Mouse (Mus musculus) left cerebral cortex, postnatal 25 days (tissue): ENCODE data around the gene Nudt6. TPM values are rescaled to one million over a fixed set of nuclear protein-coding genes. Genes with fewer than 3 reads are reported as not detected.
A peak's percentile ranks its signal among the peaks of the same experiment; 100 is the strongest.

ENCODE experiments used
- DNase-seq, 2 experiments: peaks; one replicate each; pipeline ENCODE4 v3.0.0; 2022; ENCODE audit warnings: low spot score in 2 of 2, mixed read lengths in 1 of 2
- intact Hi-C: fragments of 180-260 bp; cut with DNase I; formaldehyde crosslinking; loops from one replicate; pipeline ENCODE4 v1.15.1; 2025
- total RNA-seq, 2 experiments: library from RNA; stranded (reverse); gene quantifications; 2 replicates each; pipeline ENCODE4 v1.2.3; 2021

Nudt6 gene
- total RNA-seq, 2 experiments from 2014 or later = 5.0 to 7.0 TPM

DNA sequence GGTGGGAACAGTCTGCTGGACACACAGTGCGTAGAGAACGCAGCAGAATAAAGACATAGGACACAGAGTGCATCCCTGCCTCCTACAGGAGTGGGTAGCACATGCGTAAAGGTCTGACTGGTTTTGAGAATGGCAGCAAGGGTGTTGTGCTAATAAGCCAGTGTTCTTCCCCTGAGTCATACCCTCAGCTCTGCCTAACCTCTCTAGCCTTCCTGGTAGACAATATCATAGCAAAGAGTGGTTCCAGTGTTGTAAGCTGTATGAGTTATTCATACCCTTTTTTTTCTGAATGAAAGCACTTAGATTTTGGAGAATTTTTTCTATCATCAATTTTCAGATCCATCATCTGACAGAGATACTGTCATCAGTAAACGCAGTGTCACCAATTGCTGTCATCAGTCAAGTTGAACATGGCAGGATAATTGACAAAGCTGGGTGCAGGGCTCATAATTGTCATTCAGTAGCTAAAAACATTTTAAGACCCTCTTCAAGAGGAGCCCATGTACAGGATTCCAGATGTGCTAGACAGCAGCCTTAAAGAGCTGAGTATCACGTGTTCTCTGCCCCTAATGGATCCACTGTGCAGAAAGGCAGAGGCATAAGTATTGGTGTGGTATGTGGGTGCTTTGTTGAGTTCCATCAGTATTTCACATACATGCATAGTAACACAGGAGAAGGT is 22.9 kb downstream of the Nudt6 start:
- no peak for DNase-seq
- intact Hi-C loops = no loop called here

DNA sequence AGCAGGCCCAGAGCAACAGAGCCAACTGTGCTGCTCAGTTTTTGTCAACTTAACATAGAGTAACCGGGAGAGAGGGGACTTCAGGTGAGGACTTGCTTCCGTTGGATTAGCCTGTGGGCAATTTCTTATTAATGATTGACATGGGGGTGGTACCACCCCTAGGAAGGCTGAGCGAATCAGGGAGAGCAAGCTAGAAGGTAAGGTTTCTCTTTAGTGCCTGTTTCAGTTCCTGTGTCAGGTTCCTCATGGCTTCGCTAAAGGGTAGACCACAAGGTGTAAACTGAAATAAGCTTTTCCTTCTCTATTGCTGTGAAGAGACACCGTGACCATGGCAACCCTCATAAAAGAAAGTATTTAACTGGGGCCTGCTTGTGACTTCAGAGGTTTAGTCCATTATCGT is 32.7 kb downstream of the Nudt6 start:
- no peak for DNase-seq
- intact Hi-C loops = no loop called here

DNA sequence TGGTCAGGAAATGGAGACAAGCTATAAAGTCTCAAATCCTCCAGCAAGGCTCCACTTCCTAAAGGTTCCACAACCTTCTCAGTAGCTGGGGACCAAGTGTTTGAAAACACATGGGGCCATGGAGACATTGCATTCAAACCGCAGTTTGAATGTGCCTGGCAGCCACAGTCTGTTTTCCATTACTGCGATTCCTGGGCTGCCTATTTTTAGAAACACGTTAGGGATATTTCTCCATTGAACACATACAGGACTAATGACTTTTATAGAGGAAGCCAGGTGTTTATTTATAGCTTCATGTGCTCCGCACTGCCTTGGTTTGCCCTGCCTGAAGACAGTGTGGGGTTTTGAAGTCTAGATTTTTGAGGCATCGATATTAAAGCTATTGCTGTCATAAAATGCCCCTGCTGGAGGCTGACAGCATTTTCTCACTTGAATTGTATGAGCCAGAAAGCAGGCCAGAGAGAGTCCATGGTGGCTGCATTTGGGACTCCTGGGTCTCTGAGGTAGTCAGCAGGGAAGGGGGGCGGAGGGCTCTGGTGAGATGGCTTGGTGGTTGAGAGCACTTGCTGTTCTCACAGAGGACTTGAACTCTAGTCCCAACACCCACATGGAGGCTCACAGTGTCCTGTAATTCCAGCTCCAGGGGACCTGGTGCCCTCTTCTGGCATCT is 36.8 kb downstream of the Nudt6 start:
- intact Hi-C loops = no loop called here
- DNase-seq = no peak

DNA sequence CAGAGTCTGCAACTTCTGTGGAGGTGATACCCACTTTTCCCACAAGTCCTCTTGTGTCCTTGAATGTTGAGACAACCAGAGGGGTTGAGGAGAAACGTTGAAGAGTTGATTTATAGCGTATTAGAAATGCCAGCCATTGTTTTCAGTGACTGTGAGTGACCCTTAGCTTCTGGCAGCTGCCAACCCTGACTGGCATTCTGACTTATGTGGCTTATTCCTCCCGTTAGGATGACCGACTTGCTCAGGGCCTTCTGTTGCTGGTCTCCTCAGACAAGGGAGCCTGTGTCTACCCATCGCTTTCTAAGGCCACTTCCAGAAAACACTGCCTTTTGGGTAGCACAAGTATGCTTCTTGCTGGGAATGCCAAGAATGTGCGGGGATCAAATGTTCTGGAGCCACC is 38.6 kb downstream of the Nudt6 start:
- DNase-seq = no peak
- intact Hi-C loops = no loop called here

DNA sequence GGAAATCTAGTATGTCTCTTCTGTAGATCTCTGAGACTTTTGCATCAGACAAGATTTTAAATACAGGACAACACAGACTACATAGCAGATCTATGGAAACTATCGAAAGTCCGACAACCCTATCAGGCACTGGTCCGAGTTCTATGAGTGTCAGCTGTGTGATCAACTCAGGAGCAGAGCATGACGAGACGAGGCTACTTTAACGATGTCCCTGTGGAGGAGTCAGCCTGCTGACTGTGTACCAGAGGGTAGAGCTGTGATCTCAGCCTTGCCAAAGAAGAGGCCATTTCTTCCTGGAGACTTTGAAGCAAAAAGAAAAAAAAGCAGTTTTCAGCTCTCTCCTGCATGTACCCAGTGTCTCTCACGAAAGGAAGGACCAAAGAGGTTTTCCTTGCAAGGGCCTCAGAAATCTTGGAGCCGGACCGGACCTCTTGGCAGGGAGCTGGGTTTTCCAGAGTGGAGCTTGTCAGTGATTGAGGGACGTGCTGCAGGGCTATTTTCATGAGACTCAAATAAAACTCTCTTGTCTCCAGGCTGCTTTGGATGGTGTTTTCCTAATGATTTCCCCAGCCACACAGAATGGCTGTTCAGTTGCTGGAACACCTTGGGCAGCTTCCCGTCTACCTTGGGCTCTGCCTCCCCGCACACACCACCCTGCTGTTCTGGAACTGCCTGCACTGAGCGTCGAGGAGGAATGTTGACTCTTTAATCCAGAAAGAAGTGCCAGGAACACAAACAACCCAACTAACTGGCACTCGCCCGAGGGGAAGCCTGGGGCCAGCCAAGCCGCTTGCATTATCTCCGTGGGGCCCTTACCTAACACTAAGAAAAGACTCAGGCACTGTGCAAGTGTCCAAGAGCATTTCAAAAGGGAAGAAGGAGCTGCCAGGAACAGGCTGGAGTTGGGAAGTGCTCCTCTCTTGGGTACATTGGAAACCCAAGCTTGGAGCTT is 39.8 kb downstream of the Nudt6 start:
- intact Hi-C loops = no loop called here
- DNase-seq = peak in 1 of 2 experiments; percentile 7

DNA sequence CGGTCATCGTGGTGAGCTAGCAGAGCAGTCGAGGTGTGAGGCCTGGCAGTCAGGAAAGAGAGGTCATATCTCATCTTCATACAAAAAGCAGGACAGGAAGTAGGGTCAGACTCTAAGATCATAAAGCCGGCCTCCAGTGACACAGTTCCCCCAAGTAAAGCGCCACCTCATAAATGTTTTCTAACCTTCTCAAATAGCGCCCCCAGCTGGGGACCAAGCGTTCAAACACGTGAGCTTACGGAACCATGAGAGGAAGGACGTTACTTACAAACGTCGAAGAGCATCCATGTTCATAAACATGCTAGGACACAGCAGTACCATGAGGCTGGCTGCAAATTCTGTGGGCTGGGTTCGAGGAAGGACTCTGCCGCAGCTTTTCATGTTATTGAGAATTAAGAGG is 40.8 kb downstream of the Nudt6 start:
- intact Hi-C loops = no loop called here
- no peak for DNase-seq

DNA sequence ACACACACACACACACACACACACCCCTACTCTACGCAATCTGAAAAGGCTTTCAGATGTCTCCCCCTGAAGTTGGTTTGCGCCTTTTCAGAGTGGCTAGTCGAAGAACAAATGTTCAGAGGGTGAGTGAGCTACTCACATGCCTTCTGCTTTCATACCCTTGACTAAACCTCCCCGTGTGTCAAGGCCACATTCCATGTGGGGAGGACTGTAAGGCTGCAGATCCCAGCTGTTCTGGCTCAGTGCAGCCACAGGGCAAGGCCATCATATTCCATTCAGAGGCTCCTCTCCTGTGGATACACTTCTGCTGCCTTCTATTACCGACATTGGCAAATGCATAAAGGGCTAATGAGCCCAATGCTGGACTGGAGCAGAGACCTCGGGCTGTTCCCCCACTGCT is 41.6 kb downstream of the Nudt6 start:
- intact Hi-C loops = no loop called here
- no peak for DNase-seq

DNA sequence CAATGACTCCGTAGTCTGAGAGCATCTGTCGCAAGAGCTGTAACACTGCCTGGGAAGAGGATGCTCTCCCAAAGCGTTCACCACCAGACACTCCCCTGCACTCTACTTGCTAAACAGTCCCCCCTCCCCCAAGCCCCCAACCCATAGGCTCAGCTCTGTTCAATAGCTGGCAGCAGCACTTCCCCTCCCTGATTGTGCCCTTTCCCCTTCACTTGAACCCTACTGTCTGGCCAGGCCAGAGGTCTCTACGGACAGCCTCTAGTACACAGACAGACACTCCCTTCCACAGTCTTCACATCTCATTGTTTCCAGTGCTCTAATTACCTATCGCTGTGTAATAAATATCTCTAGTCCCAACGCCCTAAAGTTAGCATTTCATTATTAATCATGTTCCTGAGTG is 42.1 kb downstream of the Nudt6 start:
- DNase-seq = no peak
- intact Hi-C loops = no loop called here

DNA sequence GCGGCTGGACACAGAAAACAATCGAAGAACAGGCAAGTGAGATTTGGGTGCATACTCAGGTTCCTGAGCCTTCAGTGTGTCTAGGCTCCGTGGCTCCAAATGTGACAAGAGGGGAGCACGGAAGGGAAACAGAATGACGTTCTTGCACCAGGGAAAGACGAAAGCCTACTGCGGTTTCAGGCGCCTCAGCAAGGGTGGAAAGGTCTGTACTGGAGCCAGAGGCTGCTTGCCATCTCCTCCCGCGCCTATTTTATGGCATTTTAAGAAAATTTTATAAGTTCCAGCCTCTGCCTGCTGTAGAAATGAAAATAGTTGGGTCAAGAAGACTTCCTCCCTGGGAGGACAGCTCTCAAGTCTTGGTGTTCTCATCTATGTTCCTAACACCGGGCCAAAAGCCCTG is 46.3 kb downstream of the Nudt6 start:
- intact Hi-C loops = no loop called here
- DNase-seq = no peak

DNA sequence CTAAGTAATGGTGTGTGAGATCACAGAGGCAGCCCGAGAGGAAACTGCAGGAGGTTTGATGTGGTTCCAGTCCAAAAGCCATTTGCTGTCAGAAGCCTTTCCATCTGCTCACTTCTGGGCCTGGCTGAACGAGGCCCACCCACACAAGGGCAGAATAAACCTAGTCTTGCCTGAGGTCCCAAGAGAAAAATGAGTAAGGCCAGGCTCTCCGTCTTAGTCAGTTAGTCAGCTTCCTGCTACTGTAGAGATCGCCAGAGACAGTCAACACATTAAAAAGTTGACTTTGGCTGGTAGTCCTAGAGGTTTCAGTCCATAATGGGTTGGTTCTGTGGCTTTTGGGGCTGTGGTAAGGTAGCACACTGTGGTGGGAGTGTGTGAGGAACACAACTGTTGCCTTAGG is 49.6 kb downstream of the Nudt6 start:
- intact Hi-C loops = no loop called here
- no peak for DNase-seq

DNA sequence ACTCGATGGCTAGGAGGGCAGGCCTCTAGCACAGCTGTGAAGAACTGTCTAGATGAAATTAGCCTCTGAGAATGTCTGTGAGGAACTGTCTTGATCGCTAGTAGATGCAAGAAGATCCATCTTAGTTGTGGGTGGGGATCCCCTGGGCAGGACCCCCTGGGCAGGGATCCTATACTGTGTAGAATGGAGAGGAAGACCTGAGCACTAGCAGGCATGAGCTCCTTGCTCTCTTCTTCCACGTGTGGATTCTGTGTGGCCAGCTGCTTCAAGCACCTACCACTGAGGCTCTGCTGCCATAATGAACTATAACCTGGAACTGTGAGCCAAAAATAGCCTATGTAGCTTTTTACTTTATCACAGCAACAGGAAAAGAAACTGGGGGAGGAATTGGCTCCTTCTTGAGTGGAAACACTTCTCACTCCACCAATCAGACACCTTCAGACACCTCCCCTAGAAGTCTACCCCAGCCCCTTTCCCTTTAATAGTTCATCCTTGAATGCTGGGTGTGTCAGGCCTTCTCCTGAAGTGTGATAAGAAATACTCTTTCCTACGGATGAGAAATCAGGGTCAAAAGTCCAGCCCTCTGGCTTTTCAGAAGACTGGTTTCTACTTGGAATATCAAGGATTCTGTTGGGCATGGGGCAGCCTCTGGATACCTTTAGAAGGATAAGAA is 53.5 kb downstream of the Nudt6 start:
- intact Hi-C loops = no loop called here
- DNase-seq = no peak

DNA sequence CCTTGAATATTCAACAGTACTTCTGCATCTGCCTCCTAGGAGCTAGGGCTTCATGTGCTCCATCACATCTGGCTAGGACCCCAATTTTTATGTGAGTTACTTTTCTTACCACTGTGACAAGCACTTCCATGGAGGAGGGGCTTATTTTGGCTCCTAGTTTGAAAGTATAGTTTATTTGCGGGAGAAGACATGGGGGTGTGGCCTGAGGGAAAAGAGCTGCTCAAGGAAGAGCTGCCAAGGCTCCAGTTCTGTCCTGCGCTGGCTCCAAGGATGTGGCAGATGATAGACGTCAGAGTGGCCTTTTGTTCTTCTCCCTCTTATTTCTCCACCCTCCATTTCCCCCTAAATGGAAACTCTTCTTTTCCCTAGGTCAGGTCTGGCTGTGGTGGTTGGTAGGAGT is 54.0 kb downstream of the Nudt6 start:
- intact Hi-C loops = no loop called here
- no peak for DNase-seq

DNA sequence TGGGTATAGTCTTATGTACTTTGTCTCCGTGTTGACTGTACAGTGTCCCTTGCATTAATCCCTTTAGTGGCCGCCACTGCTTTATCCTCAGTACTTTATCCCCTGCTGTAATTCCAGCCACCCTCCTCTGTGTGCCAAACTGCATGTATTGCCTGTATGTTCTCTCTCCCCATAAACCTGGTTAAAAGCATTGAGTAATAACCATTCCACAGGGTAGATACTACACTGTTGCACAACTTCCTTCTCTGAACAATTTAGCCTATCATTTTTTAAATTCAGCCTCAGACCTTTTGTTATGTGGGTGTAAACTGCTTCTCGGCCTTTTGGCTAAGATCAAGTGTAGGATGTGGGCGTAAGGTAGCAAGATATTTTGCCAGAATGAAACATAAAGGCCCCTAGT is 54.9 kb downstream of the Nudt6 start:
- no peak for DNase-seq
- intact Hi-C loops = no loop called here

DNA sequence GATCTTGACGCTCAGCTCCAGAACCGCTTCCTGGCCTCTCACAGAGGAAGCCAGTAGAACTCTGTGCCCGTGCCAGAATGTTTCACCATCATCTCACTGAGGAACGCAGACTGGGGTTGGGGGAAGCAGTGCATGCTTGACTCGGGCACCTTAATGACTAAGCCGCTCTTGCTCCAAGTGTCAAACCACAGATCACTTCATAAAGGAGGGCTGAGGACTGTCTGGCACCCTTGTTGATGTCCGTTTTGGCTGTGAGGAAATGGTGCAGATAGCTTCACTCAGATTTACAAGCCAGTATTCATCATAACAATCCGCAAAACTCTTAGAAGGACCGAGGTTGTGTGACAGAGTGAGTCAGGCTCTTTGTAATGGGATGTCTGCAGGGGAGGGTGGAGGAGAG is 59.3 kb downstream of the Nudt6 start:
- intact Hi-C loops = no loop called here
- no peak for DNase-seq

Other genes starting within 250 kb of the Nudt6 start
- under 1 TPM in 1 of 2 experiments, not detected in 1; 0.48 TPM for gene Il21, start 187.6 kb downstream of the Nudt6 start, total RNA-seq
- gene Bbs12, start 107.7 kb downstream of the Nudt6 start, total RNA-seq = 1 to 10 TPM; 5.3 to 5.6 TPM
- gene Cetn4, start 107.5 kb downstream of the Nudt6 start, total RNA-seq = 1 to 10 TPM; 6.7 to 7.9 TPM
- gene Fgf2, start 71.9 kb downstream of the Nudt6 start, total RNA-seq = 1 to 10 TPM; 4.1 to 4.9 TPM
- 10 to 100 TPM; 21.1 to 21.5 TPM for gene Spata5, start 315 bp downstream of the Nudt6 start, total RNA-seq
- 10 to 100 TPM; 12.0 to 12.2 TPM for gene Spry1, start 219.7 kb upstream of the Nudt6 start, total RNA-seq